Mouse (Mus musculus): ENCODE results near the gene Slc22a18.

The Slc22a18 gene

DNA sequence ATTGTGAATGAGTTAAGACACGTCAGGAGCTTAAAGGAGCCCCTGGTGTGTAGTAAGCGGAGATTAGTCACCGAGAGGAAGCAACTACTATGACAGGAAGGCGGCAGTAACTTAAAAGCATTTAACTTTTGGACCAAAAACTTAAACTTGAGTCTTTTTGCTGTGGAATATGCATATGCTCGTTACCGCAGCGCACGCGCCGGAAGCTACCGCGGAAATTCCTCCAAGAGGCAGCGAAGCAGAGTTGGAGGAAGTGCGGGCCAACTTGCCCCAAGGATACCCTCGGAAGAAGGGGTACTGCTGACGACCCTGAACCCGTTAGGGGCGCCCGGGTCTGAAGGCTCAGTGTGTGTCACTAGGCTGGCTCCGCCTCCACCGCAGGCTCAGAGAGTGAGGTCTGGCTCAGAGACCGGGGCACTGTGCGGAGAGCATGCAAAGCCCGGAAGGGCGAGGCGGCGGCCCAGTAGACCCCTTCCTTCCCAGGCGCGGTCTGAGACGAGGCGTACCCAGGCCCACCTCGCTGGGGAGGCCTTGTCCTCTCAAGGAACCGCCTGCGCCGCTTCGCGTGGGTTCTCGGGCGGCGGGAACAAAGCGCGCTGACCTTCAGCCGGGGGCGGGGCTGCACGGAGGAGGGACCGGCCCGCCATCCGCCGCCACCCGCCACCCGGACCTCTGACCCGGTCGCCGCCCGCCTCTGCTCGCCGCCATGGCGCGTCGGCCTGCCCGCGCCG is 74.9 kb downstream of the Slc22a18 start:
- peak; percentile 43 for ATAC-seq (ENCODE audit: insufficient number of reproducible peaks, low FRiP score, low TSS enrichment)

Measured in cerebellum, adult (tissue).